21 mouse cellular contexts compared by ENCODE assay signal in genomic region chr8:116267021-116267420, GRCm38 (mm10).
DNase-seq lines count a peak whose midpoint lies in the region; ATAC-seq lines count a peak whose summit lies in the region.
"Had no signal": no experiment of that assay in that cellular context is flagged by ENCODE, and none has a peak within 500 bp of the region (broad histone marks: within the 10 kb centered on the region; RNA-seq: fewer than 3 reads in every experiment).

No protein-coding gene starts in this region.

- intact Hi-C loops in heart, postnatal 25 days (cut with DNase I) = no loop called here

- DNase-seq in heart, adult 11 months = peak; percentile 42
- no peak for DNase-seq in heart, postnatal 25 days (ENCODE audit: low spot score)
- no peak for DNase-seq in right cerebral cortex, postnatal 25 days
- DNase-seq in adrenal gland, postnatal 10 days = no peak
- DNase-seq: adrenal gland, adult 8-10 months; adrenal gland, postnatal 25 days; B cell, adult 2 months; cerebellum, adult 11 months; cerebellum, adult 18-20 months; cerebellum, adult 8-10 months; cerebellum, adult 9-11 months; cerebellum, postnatal 14 days; cerebellum, postnatal 36 days; forebrain, postnatal 0 days had no signal

- ATAC-seq in common myeloid progenitor, adult 5-6 weeks (replicated peaks; ENCODE audit: low read depth, poor library complexity, severe bottlenecking) = peak; percentile 56; the same call in 1 of the 2 replicates
- 0 out of 2 replicates have a peak, but pooled peaks have one; percentile 34 for ATAC-seq in megakaryocyte progenitor cell, adult 5-6 weeks (replicated peaks; ENCODE audit: poor library complexity)
- ATAC-seq: activated CD4-positive, CD25-positive, alpha-beta regulatory T cell, adult 4 months; CD4-positive, CD25-positive, alpha-beta regulatory T cell, adult 4 months; forebrain, embryonic 13.5 days; forebrain, embryonic 15.5 days; forebrain, postnatal 0 days; Patski had no signal
